Mouse (Mus musculus): ENCODE data around the gene Svep1. TPM values are rescaled to one million over a fixed set of nuclear protein-coding genes. Genes with fewer than 3 reads are reported as not detected.

Gene Svep1
- polyA plus RNA-seq, 1 experiment from 2014 or later, result 3.3 TPM

DNA sequence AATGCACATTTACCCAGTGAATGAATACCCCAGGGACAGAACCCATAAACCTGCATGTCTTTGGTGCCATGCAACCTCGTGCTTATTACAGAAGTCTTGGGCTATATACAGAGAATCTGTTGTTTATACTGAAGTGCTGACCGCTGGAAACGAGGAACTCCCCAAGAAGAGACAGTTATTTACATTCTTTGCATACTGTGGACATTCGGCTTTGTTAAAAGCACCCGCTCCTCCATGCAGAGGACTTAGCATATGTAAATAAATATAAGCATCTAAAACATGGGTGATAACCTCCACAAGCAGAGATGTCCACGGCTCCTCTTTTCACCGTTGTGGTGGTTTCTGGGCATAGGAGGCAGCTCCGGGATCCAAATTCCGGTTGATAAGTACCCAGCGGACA, 95.7 kb downstream of the Svep1 start:
- no peaks in the 10 kb centered on the region for H3K27me3 ChIP-seq (replicated peaks; ENCODE audit: low read depth, poor library complexity, severe bottlenecking)
- DNase-seq (ENCODE audit: low spot score), result no peak
- H3K9me3 ChIP-seq, result no peaks in the 10 kb centered on the region
- H3K27ac ChIP-seq (replicated peaks), result no peak overlapping the region
- WGBS, result 90% methylated on average over 10 of the region's 10 CpGs
- H3K4me1 ChIP-seq, result 0 out of 2 replicates have a peak, but pooled peaks cover 4% of the 10 kb centered on the region
- no peak overlapping the region for H3K4me3 ChIP-seq
- no peaks in the 10 kb centered on the region for H3K36me3 ChIP-seq (replicated peaks)

DNA sequence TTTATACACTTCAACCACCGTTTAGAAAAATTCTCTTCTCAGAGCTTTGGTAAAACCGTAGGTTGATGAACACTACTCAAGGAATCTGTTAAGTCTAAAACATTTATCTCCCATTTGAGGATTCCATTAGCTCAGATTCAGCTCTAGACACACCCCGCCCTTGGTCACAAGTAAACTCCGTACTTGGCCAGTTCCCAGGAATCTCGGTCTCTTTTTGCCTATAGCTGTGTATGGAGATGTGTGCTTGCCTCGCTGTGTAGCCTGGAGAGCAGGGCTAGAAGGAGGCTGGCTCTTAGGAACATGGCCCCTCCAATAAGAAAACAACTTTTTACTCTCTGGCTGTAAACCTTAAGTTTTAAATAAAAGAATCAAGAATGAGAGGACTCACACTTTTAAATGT, 96.9 kb downstream of the Svep1 start:
- H3K27ac ChIP-seq (replicated peaks), result no peak overlapping the region
- no peak for DNase-seq (ENCODE audit: low spot score)
- H3K4me1 ChIP-seq, result no peaks in the 10 kb centered on the region
- H3K27me3 ChIP-seq (replicated peaks; ENCODE audit: low read depth, poor library complexity, severe bottlenecking), result no peaks in the 10 kb centered on the region
- no peaks in the 10 kb centered on the region for H3K36me3 ChIP-seq (replicated peaks)
- no peak overlapping the region for H3K4me3 ChIP-seq
- no peaks in the 10 kb centered on the region for H3K9me3 ChIP-seq
- WGBS, result 93% methylated on average over 6 of the region's 6 CpGs

DNA sequence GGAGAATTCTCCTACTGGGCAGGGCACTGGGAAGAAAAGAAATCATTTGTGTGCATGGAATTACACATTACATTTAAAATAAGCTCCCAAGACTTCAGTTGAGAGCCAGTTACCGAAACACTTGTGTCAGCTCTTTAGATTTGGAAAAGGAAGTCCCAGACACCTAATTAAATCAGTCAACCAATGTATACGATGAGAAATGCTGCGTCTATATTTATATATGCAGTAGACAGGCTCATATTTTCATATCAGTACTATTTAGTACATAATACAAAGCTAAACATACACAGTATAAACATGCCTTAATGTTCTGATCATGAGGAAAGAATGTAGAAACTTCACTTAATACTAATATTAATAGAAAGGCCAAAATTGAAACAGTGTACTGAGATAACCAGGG, 98.3 kb downstream of the Svep1 start:
- no peak overlapping the region for H3K27ac ChIP-seq (replicated peaks)
- H3K9me3 ChIP-seq, result no peaks in the 10 kb centered on the region
- no peak for DNase-seq (ENCODE audit: low spot score)
- no peak overlapping the region for H3K4me3 ChIP-seq
- WGBS, result 94% methylated on average over 3 of the region's 3 CpGs
- H3K27me3 ChIP-seq (replicated peaks; ENCODE audit: low read depth, poor library complexity, severe bottlenecking), result no peaks in the 10 kb centered on the region
- no peaks in the 10 kb centered on the region for H3K4me1 ChIP-seq
- H3K36me3 ChIP-seq (replicated peaks), result no peaks in the 10 kb centered on the region

DNA sequence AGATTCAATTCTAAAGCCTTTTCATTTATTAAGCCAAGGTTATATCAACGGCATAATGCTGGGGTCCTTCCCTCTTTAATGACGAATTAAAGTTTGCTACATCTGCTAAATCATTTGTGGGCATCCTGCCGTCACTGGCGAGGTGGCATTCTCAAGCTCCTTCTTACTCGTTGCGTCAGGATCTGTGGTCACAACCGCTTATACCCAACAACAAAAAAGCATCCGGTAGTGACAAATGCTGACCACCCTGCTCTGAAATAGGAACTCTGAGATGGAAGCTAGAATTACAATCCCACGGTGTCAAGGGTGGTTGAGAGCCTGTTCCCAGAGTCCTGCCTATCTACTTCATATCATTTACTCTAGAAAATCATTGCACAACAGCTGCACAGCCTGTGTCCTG, 108.9 kb downstream of the Svep1 start:
- no peaks in the 10 kb centered on the region for H3K4me1 ChIP-seq
- 89% methylated on average over 9 of the region's 9 CpGs for WGBS
- H3K4me3 ChIP-seq, result no peak overlapping the region
- no peaks in the 10 kb centered on the region for H3K27me3 ChIP-seq (replicated peaks; ENCODE audit: low read depth, poor library complexity, severe bottlenecking)
- no peaks in the 10 kb centered on the region for H3K9me3 ChIP-seq
- no peak overlapping the region for H3K27ac ChIP-seq (replicated peaks)
- H3K36me3 ChIP-seq (replicated peaks), result no peaks in the 10 kb centered on the region
- no peak for DNase-seq (ENCODE audit: low spot score)

DNA sequence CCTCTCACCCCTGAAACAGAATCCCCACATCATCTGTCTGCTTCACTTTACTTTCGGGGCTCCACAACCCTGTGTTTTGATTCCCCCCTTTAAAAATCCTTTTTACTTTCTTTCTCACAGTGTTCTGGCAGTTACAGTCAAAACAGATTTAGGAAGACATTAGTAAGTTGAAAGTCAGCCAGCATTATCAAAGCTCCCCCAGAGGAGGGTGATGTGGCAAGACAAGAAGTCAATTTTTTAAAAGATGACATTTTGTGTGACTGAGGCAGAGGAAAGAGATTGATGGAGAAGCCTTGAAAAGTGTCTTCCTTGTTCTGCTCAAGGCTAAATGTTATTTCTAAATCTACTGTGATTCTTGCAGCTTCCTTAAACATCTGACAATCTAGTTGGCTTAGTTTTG, 119.9 kb downstream of the Svep1 start:
- Histone ChIP-seq H3K27ac (replicated peaks) (no peak overlapping the region), H3K4me1 (no peaks in the 10 kb centered on the region), H3K4me3 (no peak overlapping the region), H3K9me3 (no peaks in the 10 kb centered on the region), H3K36me3 (replicated peaks) (no peaks in the 10 kb centered on the region), H3K27me3 (replicated peaks; ENCODE audit: low read depth, poor library complexity, severe bottlenecking) (no peaks in the 10 kb centered on the region)
- DNase-seq (ENCODE audit: low spot score), result no peak
- 77% methylated on average over 1 of the region's 1 CpGs for WGBS

DNA sequence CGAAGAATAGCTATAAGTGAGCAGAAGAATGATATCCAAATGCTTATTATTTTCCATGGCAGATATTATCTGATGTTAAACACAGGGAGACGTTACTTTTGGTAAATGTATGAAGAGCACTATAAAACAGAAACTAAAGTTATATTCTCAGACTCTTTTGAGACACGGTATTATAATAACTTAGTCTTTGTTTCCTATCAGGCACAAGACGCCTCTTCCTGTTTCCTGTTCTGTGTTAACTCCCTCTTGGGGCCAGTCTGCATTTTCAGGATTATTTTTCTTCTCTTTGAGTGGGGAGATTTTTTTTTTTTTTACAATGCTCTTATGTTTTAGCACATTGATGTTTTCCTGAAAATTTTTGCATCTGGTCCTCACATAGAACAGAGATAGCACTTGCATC, 120.5 kb downstream of the Svep1 start:
- Histone ChIP-seq H3K27me3 (replicated peaks; ENCODE audit: low read depth, poor library complexity, severe bottlenecking) (no peaks in the 10 kb centered on the region), H3K27ac (replicated peaks) (no peak overlapping the region), H3K36me3 (replicated peaks) (no peaks in the 10 kb centered on the region), H3K4me1 (no peaks in the 10 kb centered on the region), H3K4me3 (no peak overlapping the region), H3K9me3 (no peaks in the 10 kb centered on the region)
- no peak for DNase-seq (ENCODE audit: low spot score)
- WGBS, result 74% methylated on average over 4 of the region's 4 CpGs

DNA sequence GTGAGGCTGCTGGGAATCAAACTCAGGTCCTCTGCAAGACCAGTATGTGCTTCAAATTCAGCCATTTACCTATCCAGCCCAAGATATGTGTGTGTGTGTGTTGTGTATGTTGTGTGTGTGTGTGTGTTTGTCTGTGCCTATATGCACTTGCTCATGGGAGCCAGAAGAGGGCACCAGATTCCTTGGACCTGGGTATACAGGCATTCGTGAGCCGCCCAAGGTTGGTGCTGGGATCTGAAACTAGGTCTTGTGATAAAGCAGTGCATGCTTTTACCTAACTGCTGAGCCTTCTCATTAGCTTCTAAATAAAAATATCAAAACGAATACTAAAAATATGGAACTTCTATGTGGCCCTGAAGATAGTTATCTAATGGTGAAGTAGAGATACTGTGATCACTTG, 121.3 kb downstream of the Svep1 start:
- DNase-seq (ENCODE audit: low spot score), result no peak
- no peaks in the 10 kb centered on the region for H3K9me3 ChIP-seq
- no peaks in the 10 kb centered on the region for H3K4me1 ChIP-seq
- H3K36me3 ChIP-seq (replicated peaks), result no peaks in the 10 kb centered on the region
- H3K4me3 ChIP-seq, result no peak overlapping the region
- H3K27ac ChIP-seq (replicated peaks), result no peak overlapping the region
- 78% methylated on average over 3 of the region's 3 CpGs for WGBS
- no peaks in the 10 kb centered on the region for H3K27me3 ChIP-seq (replicated peaks; ENCODE audit: low read depth, poor library complexity, severe bottlenecking)

DNA sequence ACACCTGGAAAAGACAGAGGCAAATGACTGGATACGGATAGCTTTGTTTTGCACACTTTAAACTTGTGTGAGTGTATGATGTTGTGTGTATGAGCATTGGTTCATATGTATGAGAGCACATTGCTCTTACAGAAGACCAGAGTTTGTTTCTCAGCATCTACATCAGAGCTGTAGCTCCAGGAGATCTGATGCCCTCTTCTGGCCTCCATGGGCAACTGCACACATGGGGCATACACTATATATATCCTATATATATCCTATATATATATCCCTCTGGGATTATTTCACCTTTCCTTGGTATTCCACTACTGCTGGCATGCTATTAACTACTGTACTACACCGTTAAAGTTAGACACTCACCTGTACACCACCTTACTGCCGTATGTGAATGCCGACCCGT, 122.5 kb downstream of the Svep1 start:
- 95% methylated on average over 5 of the region's 5 CpGs for WGBS
- Histone ChIP-seq H3K36me3 (replicated peaks) (no peaks in the 10 kb centered on the region), H3K4me3 (no peak overlapping the region), H3K27ac (replicated peaks) (no peak overlapping the region), H3K27me3 (replicated peaks; ENCODE audit: low read depth, poor library complexity, severe bottlenecking) (no peaks in the 10 kb centered on the region), H3K9me3 (no peaks in the 10 kb centered on the region), H3K4me1 (no peaks in the 10 kb centered on the region)
- no peak for DNase-seq (ENCODE audit: low spot score)

DNA sequence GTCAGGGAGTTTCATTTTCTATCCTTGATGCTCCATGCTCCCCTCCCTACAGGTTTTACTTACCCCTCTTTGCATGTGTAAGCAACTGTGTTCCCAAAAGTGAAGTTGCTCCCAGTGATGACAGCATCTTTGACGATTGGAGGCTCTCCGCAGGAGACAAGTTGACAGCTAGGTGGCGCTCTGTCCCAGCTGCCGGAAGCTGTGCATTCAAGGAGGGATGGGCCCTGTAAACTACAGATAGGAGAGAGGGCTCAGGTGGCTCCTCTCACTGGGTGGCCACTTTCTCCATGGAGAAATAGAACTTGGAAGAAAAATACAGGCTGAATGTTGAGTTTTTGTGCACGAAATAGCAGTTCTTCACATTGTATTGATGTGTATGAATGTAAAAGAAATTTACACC, 124.1 kb downstream of the Svep1 start:
- 11% methylated on average over 5 of the region's 5 CpGs for WGBS
- H3K4me1 ChIP-seq, result no peaks in the 10 kb centered on the region
- H3K4me3 ChIP-seq, result no peak overlapping the region
- no peaks in the 10 kb centered on the region for H3K9me3 ChIP-seq
- peak; percentile 74 for DNase-seq (ENCODE audit: low spot score)
- H3K27ac ChIP-seq (replicated peaks), result no peak overlapping the region
- no peaks in the 10 kb centered on the region for H3K36me3 ChIP-seq (replicated peaks)
- no peaks in the 10 kb centered on the region for H3K27me3 ChIP-seq (replicated peaks; ENCODE audit: low read depth, poor library complexity, severe bottlenecking)

DNA sequence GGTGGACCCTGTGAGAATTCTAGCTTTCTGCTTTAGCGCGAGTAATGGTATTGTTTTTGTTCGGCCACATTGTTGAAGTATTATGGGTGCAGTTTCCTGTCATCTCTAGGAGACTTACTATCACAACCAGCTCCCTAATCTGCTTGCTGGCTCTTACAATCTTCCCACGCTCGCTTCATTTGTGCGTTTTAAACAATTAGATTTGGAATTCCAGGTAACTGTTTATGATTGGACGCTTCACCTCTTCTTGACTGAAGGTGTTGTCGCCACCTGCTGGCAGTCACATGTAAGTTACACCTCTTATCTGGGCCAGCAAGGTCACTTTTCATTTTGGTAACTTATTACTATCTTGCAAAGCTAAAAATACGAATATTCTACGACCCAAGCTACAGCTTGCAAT, 127.0 kb downstream of the Svep1 start:
- DNase-seq (ENCODE audit: low spot score), result peak; percentile 47
- no peaks in the 10 kb centered on the region for H3K27me3 ChIP-seq (replicated peaks; ENCODE audit: low read depth, poor library complexity, severe bottlenecking)
- no peak overlapping the region for H3K27ac ChIP-seq (replicated peaks)
- WGBS, result 28% methylated on average over 10 of the region's 10 CpGs
- H3K4me1 ChIP-seq, result no peaks in the 10 kb centered on the region
- peak overlapping the region; percentile 33; the same call in 1 of the 2 replicates for H3K4me3 ChIP-seq
- H3K36me3 ChIP-seq (replicated peaks), result no peaks in the 10 kb centered on the region
- H3K9me3 ChIP-seq, result no peaks in the 10 kb centered on the region

DNA sequence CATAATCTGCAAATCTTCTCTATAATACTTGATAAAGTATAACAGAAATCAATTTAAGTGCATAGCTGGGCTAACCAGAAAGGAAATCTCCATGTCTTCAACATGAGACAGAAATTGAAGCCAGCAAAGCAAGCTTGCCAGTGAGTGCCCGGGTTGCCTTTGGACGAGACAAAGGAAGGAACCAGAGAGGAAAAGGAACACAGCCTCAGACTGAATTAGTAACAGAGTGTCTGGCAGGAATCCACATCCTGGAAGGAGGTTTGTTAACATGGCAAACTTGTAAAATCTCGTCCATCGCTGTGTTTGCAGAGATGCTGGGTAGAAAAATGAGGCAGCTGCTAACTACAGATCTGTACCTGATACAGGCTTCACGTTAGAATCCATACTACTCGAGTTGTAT, 128.7 kb downstream of the Svep1 start:
- no peak overlapping the region for H3K27ac ChIP-seq (replicated peaks)
- no peaks in the 10 kb centered on the region for H3K4me1 ChIP-seq
- no peaks in the 10 kb centered on the region for H3K36me3 ChIP-seq (replicated peaks)
- WGBS, result 74% methylated on average over 6 of the region's 6 CpGs
- H3K9me3 ChIP-seq, result no peaks in the 10 kb centered on the region
- H3K27me3 ChIP-seq (replicated peaks; ENCODE audit: low read depth, poor library complexity, severe bottlenecking), result no peaks in the 10 kb centered on the region
- H3K4me3 ChIP-seq, result no peak overlapping the region
- DNase-seq (ENCODE audit: low spot score), result no peak

DNA sequence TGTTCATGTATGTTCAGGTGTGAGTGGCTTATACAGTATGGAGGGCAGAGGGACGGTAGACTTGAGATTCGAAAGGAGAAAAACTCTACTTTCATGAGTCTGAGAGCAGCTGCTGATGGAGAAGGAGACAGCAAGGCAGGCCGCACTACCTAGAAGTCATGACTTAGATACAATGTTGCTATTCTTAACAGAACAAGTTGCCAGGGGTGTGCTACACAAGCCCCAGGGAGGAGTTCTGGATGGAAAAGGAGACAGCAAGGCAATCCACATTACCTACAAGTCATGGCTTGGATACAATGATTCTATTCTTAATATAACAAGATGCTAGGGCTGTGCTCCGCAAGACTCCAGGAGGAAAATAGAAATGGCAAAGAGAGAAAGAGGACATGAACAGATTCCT, 129.1 kb downstream of the Svep1 start:
- WGBS, result 88% methylated on average over 4 of the region's 4 CpGs
- no peaks in the 10 kb centered on the region for H3K9me3 ChIP-seq

DNA sequence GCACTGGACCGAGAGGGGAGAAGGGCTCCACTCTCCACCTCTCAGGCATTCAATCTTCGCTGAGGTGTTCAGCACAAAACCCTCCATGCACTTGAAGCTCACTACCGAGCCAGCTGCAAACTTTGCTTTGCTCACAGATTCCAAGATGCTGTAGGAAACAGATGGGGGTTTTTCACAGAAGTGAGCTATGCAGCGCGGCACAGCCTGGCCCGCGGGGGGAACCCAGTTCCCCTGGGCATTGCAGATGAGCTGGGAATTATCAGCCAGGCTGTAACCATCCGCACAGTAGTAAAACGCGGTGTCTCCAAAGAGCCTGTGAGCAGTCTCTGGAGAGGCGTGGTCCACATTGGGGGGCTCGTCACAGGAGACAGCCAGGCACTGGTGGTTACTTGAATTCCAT, 133.8 kb downstream of the Svep1 start:
- Histone ChIP-seq H3K4me3 (no peak overlapping the region), H3K27me3 (replicated peaks; ENCODE audit: low read depth, poor library complexity, severe bottlenecking) (no peaks in the 10 kb centered on the region), H3K4me1 (no peaks in the 10 kb centered on the region), H3K27ac (replicated peaks) (no peak overlapping the region), H3K9me3 (no peaks in the 10 kb centered on the region), H3K36me3 (replicated peaks) (no peaks in the 10 kb centered on the region; the same call in 1 of the 2 replicates)
- DNase-seq (ENCODE audit: low spot score), result no peak
- 88% methylated on average over 12 of the region's 12 CpGs for whole genome bisulfite sequencing

More for the DNA sequence above, 129.1 kb downstream of the Svep1 start:
- DNase-seq (ENCODE audit: low spot score), result no peak
- Histone ChIP-seq H3K27ac (replicated peaks) (no peak overlapping the region), H3K4me1 (no peaks in the 10 kb centered on the region), H3K4me3 (no peak overlapping the region), H3K27me3 (replicated peaks; ENCODE audit: low read depth, poor library complexity, severe bottlenecking) (no peaks in the 10 kb centered on the region), H3K36me3 (replicated peaks) (no peaks in the 10 kb centered on the region)

DNA sequence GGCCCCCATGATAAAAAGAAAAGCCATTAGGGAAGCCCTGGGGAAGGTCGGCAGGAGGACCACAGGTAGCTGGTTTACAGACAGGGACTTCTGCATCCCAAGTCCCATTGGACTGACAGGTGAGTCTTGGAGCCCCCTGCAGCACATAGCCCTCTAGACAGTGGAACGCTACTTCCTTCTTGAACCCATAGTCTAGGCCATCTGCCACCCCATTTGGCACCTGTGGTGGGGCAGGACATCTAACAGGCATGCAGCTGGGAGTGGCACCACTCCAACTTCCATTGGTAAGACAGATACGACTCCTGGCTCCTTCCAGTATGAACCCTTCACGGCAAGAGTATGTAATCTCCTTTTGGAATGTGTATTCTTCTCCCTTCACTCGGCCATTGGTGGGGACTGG, 137.8 kb downstream of the Svep1 start:
- no peak overlapping the region for H3K4me3 ChIP-seq
- DNase-seq (ENCODE audit: low spot score), result no peak
- H3K9me3 ChIP-seq, result no peaks in the 10 kb centered on the region
- H3K27ac ChIP-seq (replicated peaks), result no peak overlapping the region
- no peaks in the 10 kb centered on the region for H3K27me3 ChIP-seq (replicated peaks; ENCODE audit: low read depth, poor library complexity, severe bottlenecking)
- H3K4me1 ChIP-seq, result no peaks in the 10 kb centered on the region
- 94% methylated on average over 5 of the region's 5 CpGs for WGBS
- peaks cover 6% of the 10 kb centered on the region; the same call in 1 of the 2 replicates for H3K36me3 ChIP-seq (replicated peaks)
